Mouse (Mus musculus): ENCODE measurements around the gene Dnm1.

Gene Dnm1

GRCm38 (mm10) chr2:32353007-32353542 lies at the start of gene Dnm1:
Gene Dnm1 (minus strand): TSS chr2:32353338.
- peak; percentile 91 to 96 for DNase-seq (ENCODE audit: inconsistent age in 2 of 2, low spot score in 1 of 2)

- no peak for DNase-seq (ENCODE audit: inconsistent age in 2 of 2, low spot score in 1 of 2)
These were observed 43.6 kb upstream of the Dnm1 start for GRCm38 (mm10) chr2:32396695-32397094.

- peak; percentile 94 to 98 for DNase-seq (ENCODE audit: inconsistent age in 2 of 2, low spot score in 1 of 2)
These were observed 42.9 kb upstream of the Dnm1 start for GRCm38 (mm10) chr2:32395946-32396621.

DNA sequence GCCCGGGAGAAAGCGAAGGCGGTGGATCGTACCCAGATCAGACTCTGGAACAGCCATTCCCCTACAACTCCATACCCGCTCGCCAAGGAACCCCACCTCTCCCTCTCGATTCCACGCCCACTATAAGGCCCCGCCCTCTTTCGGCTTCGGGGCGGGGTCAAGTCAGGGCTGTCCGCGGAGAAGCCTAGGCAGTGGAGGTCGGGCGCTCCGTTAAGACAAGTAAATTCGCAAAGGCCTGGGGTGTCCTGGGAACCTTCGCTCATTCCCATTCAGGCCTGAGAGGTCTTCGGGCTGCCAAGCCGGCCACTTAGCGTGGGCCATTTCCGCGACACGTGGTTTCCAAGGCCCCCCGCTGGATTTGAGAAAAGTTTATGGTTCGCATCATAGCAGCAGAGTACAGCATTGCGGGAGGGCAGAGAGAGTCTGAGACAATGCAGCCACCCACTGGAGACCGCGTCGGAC lies 42.4 kb upstream of the Dnm1 start, which contains the start of gene Ptges2:
Ptges2 (plus strand) TSS at position 413 of the 462 bp plus-strand sequence.
- DNase-seq (ENCODE audit: inconsistent age in 2 of 2, low spot score in 1 of 2) = peak; percentile 95 to 98

DNA sequence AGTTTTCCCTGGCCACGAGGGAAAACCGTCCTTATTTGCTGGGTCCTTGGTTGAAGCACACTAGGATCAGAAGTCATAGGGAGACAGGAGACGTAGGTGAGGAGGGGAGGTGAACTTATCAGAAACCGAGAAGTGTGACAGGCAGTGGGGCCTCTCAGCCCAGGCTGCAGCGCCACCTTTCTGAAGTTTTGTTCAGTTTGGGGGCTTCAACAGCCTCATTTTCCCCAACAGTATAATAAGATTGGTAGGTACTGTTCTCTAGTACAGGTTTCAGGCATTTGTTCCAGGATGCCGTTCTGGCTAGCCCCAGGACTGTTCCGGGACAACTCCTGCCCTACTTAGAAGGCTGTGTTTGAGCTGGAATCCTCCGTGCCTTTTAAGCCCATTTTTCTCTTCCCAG lies 41.8 kb upstream of the Dnm1 start:
- peak in 1 of 2 experiments; percentile 62 for DNase-seq (ENCODE audit: inconsistent age in 2 of 2, low spot score in 1 of 2)

GRCm38 (mm10) chr2:32392063-32392462 lies 38.9 kb upstream of the Dnm1 start:
- no peak for DNase-seq (ENCODE audit: inconsistent age in 2 of 2, low spot score in 1 of 2)

DNA sequence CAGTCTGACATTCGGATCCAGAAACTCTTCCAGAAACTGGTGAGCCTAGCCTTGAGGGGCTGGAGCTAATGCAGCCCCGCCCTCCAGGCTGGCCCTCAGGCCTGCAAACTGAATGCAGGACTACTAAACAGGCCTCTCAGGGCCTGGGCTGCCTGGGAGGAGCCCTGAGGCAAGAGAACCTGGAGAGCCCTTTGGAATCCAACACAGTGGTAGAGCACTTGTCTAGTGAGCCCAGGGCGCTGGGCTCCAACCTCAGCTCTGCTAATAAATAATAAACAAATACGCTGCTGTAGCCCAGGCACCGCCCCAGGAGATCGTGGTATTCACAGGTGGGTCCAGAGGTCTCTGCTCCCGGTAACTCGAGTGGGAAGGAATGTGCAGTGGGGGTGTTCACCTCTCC lies 37.7 kb upstream of the Dnm1 start:
- no peak for DNase-seq (ENCODE audit: inconsistent age in 2 of 2, low spot score in 1 of 2)

DNA sequence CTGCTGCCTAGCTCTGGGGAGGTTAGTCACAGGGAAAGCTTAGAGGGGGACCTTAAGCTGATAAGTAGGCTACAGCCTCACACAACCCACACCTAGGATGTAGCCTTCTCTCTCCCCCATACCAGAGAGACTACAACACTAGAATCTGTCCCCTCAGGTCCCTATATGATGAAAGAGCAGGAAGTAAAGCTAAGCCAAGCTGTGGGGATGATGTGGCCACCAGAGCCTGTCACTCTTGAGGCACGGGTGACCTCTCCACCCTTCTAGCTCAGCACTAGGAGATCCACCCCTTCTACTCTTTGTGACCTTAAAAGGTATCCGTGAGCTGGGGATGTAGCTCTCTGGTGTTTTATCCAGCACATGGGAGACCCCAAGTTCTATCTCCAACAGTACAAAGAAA lies 36.0 kb upstream of the Dnm1 start:
- no peak for DNase-seq (ENCODE audit: inconsistent age in 2 of 2, low spot score in 1 of 2)

- DNase-seq (ENCODE audit: inconsistent age in 2 of 2, low spot score in 1 of 2) = peak; percentile 55 to 62
These were observed 34.8 kb upstream of the Dnm1 start, which contains the start of gene Lcn2 for GRCm38 (mm10) chr2:32387706-32388490. Gene Lcn2 (minus strand): TSS chr2:32388252.

DNA sequence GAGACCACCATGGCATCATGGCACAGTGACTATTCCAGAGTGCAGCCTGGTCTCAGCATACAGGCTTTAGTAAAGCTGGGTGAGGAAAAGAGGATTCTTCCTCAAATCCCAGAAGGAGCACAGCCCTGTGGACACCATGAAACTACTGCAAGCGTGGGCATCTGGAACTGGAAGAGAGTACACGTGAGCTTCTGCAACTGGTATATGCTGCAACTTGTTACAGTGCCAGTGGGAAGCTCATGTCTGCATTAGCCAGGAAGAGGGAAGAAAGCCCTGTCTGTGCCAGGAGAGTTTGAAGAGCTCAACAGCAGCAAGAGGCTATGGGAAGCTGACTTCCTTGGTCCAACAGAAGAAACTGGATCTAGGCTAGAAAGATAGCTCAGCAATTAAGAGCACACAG lies 29.6 kb upstream of the Dnm1 start:
- peak in 1 of 2 experiments; percentile 28 for DNase-seq (ENCODE audit: inconsistent age in 2 of 2, low spot score in 1 of 2)

DNA sequence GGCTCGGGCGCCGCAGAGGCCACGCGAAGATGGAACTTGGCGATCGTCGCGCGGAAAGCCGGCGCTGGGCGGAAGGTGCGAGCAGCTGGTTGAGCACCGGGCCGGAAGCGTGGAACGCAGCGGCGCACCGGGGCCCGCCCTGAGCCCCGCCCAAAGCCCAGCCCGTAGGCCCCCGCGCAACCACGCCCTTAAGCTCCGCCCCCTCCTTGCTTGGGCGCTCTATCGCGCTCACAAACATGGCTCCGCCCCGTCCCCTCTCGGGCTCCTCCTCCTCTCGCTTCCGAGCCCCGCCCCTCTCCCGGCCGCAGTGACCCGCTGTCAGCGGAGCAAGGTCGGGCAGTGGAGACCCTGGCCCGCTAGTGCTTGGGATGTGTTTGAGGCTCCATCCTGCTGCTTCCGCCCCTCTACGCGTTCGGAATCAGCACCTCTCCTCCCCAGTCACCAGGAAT lies 28.7 kb upstream of the Dnm1 start, which contains the start of gene 1110008P14Rik:
1110008P14Rik (minus strand) TSS at position 164 of the 449 bp plus-strand sequence.
- peak; percentile 97 to 98 for DNase-seq (ENCODE audit: inconsistent age in 2 of 2, low spot score in 1 of 2)

- no peak for DNase-seq (ENCODE audit: inconsistent age in 2 of 2, low spot score in 1 of 2)
These were observed 28.1 kb upstream of the Dnm1 start for GRCm38 (mm10) chr2:32381141-32381774.

GRCm38 (mm10) chr2:32380001-32380500 lies 26.9 kb upstream of the Dnm1 start:
- DNase-seq (ENCODE audit: inconsistent age in 2 of 2, low spot score in 1 of 2) = peak; percentile 86 to 93

GRCm38 (mm10) chr2:32376963-32377362 lies 23.8 kb upstream of the Dnm1 start:
- no peak for DNase-seq (ENCODE audit: inconsistent age in 2 of 2, low spot score in 1 of 2)

- DNase-seq (ENCODE audit: inconsistent age in 2 of 2, low spot score in 1 of 2) = no peak
These were observed 22.3 kb upstream of the Dnm1 start for GRCm38 (mm10) chr2:32375317-32375940.

DNA sequence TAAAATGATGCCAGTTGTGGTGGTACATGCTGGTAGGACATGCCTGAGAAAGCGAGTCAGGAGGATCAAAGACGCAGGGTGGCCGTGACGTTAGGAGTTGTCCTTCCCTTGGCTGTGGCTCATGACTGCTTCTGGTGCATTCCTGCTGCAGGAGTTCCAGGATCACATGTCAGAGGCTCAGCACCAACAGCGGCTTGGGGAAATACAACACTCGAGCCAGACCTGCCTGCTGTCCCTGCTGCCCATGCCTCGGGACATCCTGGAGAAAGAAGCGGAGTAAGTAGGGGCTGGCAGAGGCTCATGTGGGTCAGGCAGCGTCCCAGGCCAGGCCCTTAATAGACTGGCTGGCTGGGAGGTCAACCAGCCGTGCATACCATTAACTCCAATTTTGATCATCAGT lies 21.1 kb upstream of the Dnm1 start:
- no peak for DNase-seq (ENCODE audit: inconsistent age in 2 of 2, low spot score in 1 of 2)

DNA sequence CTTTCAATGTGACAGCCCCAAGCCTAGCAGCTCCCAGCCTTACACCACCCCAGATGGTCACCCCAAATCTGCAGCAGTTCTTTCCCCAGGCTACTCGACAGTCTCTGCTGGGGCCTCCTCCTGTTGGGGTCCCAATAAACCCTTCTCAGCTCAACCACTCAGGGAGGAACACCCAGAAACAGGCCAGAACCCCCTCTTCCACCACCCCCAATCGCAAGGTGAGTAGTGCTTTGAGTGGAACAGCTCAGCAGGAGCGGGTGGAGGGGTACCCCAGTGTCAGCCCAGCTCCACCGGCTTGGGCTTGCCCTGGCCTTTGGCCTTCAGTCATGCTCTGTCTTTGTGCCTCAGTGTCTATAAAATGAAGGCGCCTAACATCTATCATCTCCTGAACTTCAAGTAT lies 14.2 kb upstream of the Dnm1 start:
- no peak for DNase-seq (ENCODE audit: inconsistent age in 2 of 2, low spot score in 1 of 2)

GRCm38 (mm10) chr2:32364121-32364520 lies 11.0 kb upstream of the Dnm1 start:
- no peak for DNase-seq (ENCODE audit: inconsistent age in 2 of 2, low spot score in 1 of 2)

DNA sequence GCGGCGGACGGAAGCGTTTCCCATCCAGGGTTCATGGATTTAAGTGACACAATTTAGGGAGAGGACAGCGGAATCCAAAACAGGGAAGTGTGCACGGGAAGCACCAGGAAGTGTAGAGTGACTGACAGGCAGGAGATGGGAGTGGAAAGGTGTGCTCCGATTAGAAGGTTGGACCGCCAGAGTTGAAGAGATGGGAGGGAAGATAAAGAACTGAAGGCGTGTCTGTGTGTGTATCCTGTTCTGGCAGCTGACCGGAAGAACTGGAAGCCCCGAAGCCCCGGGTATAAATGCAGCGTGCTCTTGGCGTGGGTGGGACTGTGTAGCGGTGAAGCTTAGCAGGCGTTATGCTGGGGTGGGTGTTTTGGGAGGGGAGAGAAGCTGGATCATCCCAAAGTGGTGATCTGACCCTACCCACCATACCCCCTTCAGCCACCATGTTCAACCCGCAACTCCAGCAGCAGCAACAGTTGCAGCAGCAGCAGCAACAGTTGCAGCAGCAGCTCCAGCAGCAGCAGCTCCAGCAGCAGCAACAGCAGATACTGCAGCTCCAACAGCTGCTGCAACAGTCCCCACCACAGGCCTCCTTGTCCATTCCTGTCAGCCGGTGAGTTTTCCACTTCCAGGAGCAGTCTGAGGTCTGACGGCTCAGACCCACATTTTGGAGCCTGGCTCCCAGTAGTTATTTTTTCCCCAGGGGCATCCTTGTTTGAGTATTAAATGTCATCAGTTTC lies 10.4 kb upstream of the Dnm1 start:
- DNase-seq (ENCODE audit: inconsistent age in 2 of 2, low spot score in 1 of 2) = no peak

DNA sequence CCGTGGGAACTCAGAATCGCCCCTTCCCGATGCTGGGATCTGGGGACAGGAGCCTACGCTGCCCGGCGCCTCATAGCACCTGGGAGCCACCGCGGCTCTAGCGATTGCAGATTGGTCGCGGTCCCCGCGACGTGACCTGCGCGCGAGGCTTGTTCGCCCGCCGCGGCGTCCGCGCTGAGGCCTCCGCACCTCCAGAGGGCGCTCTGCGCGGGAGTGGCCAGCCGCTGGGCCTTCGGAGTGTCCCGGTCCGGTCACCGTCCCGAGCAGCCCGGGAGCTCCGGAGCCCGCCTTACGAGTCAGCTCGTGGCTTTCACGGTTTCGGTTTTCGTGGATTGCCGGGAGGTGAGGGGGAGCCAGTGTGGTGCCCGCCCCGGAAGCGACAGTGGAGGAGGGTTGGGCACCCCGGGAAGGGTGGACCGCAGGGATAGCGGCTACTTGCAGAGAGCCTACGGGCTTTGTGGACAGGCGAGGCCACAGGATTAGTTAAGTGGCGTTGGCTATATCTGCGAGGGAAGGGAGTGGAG lies 9.7 kb upstream of the Dnm1 start:
- DNase-seq (ENCODE audit: inconsistent age in 2 of 2, low spot score in 1 of 2) = peak; percentile 95 to 98

Data from adrenal gland, adult (tissue).